Mouse (Mus musculus): ENCODE results near the gene Inf2.

- TF ChIP-seq RAD21 (IDR thresholded peaks at IDR 0.05; ENCODE audit: low read depth, low read length) (no peak), POLR2AphosphoS2 (IDR thresholded peaks at IDR 0.05; ENCODE audit: low read depth, low read length) (no peak), ZMIZ1 (IDR thresholded peaks at IDR 0.05; ENCODE audit: low read depth, low read length) (no peak), ZC3H11A (IDR thresholded peaks at IDR 0.05; ENCODE audit: low read depth, low read length) (no peak), POLR2A (IDR thresholded peaks at IDR 0.05; ENCODE audit: low read depth, low read length) (no peak), USF2 (conservative IDR thresholded peaks at IDR 0.05; ENCODE audit: low read depth, low read length) (no peak), JUND (conservative IDR thresholded peaks at IDR 0.05; ENCODE audit: low read depth, low read length) (no peak), GABPA (IDR thresholded peaks at IDR 0.05; ENCODE audit: insufficient replicate concordance, low read depth, low read length) (no peak), PAX5 (IDR thresholded peaks at IDR 0.05; ENCODE audit: low read length) (no peak), MYC (IDR thresholded peaks at IDR 0.05; ENCODE audit: low read depth, low read length) (no peak), CTCF (conservative IDR thresholded peaks at IDR 0.05 in 1 of 2, IDR thresholded peaks at IDR 0.05 in 1 of 2; ENCODE audit: low read depth in 2 of 2, low read length in 2 of 2) (no peak)
These were observed 76.1 kb downstream of the Inf2 start for GRCm38 (mm10) chr12:112664656-112665055.

Data from CH12.LX (cell line).